Mouse (Mus musculus) hindbrain, embryonic 16.5 days (tissue): ENCODE measurements around the gene Glrx. TPM values are rescaled to one million over a fixed set of nuclear protein-coding genes. Genes with fewer than 3 reads are reported as not detected.

ENCODE experiments used
- ATAC-seq: fragments of 200-750 bp; cut with Nextera tagmentation; 2 replicates; pipeline ENCODE4 v1.8.0; 2017; ENCODE audit warnings: moderate TSS enrichment, moderate library complexity
- H3K27ac ChIP-seq: fragments of 300-500 bp; sonication (generic); 2 replicates; pipeline ENCODE4 v1.5.1; 2014; ENCODE audit warnings: low read depth, mild to moderate bottlenecking, control low read depth, low read length, moderate library complexity
- H3K27me3 ChIP-seq: fragments of 300-500 bp; sonication (generic); replicated peaks from 2 replicates; pipeline ENCODE4 v1.6.1; 2014; ENCODE audit warnings: low read length; ENCODE audit not compliant: control insufficient read depth, insufficient read depth
- H3K36me3 ChIP-seq: fragments of 300-500 bp; sonication (generic); 2 replicates; pipeline ENCODE4 v1.6.1; 2014; ENCODE audit warnings: mild to moderate bottlenecking, low read length, moderate library complexity, mixed read lengths; ENCODE audit not compliant: control insufficient read depth, insufficient read depth
- H3K4me1 ChIP-seq: fragments of 300-500 bp; sonication (generic); 2 replicates; pipeline ENCODE4 v1.6.1; 2014; ENCODE audit warnings: low read depth, low read length; ENCODE audit not compliant: control insufficient read depth, insufficient read depth
- H3K4me2 ChIP-seq: fragments of 300-500 bp; sonication (generic); 2 replicates; pipeline ENCODE4 v1.6.1; 2014; ENCODE audit warnings: mild to moderate bottlenecking, low read length, control low read depth, moderate library complexity
- H3K4me3 ChIP-seq: fragments of 300-500 bp; sonication (generic); 2 replicates; pipeline ENCODE4 v1.5.1; 2014; ENCODE audit warnings: mild to moderate bottlenecking, low read length, control low read depth, moderate library complexity
- H3K9ac ChIP-seq: fragments of 300-500 bp; sonication (generic); 2 replicates; pipeline ENCODE4 v1.6.1; 2014; ENCODE audit warnings: low read depth, mild to moderate bottlenecking, control low read depth, low read length, moderate library complexity
- H3K9me3 ChIP-seq: fragments of 300-500 bp; sonication (generic); 2 replicates; pipeline ENCODE4 v1.6.1; 2014; ENCODE audit warnings: mild to moderate bottlenecking, low read length, moderate library complexity; ENCODE audit not compliant: control insufficient read depth
- WGBS: fragments of 180-500 bp; shearing (Covaris S2); extraction: QIAGEN DNeasy Blood & Tissue Kit; methylation state at CpG from one replicate; pipeline ENCODE4 v1.1.7; 2014; 5-methylcytosine and 5-hydroxymethylcytosine counted together
- polyA plus RNA-seq: library from polyadenylated mRNA; unstranded; fragments of >200 nt; fragmentation: Nextera tagmentation; extraction: Ambion mirVana; gene quantifications from 2 replicates; pipeline ENCODE4 v1.2.1, GENCODE M21; 2015

The Glrx gene
- polyA plus RNA-seq, 1 experiment from 2014 or later, result 91.4 TPM

DNA sequence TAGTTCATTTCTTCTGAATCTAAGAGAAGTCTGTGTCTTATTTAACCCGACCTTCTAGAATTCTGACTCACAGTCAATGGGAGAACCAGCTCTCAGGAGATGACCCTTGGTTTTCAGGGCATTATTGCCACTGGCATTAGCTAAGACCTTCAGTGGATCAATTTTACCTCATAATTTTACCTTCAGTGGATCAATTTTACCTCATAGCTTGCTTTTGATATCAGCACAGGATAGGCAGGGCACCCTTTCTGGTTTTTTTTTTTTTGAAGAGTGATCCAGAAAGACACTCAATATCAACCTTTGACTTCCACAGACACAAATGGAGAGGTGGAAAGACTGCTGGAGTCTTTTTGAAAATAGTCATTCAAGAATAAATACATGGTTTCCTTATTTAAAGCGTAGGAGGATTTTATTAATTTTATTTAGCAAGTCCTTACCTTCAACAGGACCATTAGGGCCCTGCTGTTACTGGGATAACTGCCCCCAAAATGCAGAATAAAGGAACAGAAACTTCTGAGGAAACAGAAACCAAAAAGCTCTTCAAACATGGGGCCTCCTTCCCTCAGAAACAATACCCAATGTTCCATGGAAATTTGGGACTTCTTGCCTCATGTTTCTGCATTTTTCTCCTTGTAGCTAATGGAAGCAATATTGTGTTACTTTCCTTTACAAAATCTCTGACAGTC is 5.3 kb downstream of the Glrx start:
- no peak overlapping the region for H3K4me2 ChIP-seq
- peaks cover 17% of the 10 kb centered on the region for H3K4me1 ChIP-seq
- no peak overlapping the region for H3K27ac ChIP-seq
- H3K9me3 ChIP-seq, result no peaks in the 10 kb centered on the region
- H3K27me3 ChIP-seq, result no peaks in the 10 kb centered on the region
- H3K4me3 ChIP-seq, result no peak overlapping the region
- no peak for ATAC-seq
- H3K9ac ChIP-seq, result no peak overlapping the region
- 94% methylated on average over 2 of the region's 2 CpGs for WGBS
- H3K36me3 ChIP-seq, result no peaks in the 10 kb centered on the region

DNA sequence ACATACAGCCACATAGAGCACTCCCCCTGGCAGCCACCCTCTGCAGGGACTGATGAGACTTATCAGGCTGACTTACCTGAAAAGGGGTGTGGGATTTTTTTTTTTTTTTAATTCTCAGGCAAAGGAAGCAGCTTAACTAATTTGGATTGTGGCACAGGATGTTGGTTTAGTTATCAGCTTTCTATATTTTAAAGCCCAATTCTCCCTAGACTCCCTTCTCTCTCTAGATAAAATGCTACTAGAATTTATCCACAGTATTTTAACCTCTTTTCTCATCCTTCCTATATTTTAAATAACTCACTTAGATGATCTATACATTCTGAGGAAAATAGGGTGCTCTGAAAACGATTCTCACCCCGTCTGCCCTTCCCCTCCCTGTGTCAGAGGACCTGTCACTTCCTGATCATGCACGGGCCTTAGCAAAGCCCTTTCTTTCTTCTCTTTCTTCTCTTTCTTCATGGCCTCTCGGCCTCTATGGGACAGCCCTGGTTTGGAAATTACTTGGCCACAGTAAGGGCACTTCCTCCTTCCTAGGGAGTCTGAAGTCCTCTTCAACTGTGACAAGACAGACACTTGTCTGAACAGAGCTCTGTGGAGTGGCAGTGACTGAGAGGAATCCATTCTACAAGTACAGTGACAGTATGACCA is 6.0 kb downstream of the Glrx start:
- Histone ChIP-seq H3K4me2 (no peak overlapping the region), H3K9ac (no peak overlapping the region), H3K27ac (no peak overlapping the region), H3K36me3 (no peaks in the 10 kb centered on the region), H3K27me3 (no peaks in the 10 kb centered on the region), H3K9me3 (no peaks in the 10 kb centered on the region), H3K4me1 (peaks cover 17% of the 10 kb centered on the region), H3K4me3 (no peak overlapping the region)
- 52% methylated on average over 4 of the region's 4 CpGs for WGBS
- no peak for ATAC-seq

DNA sequence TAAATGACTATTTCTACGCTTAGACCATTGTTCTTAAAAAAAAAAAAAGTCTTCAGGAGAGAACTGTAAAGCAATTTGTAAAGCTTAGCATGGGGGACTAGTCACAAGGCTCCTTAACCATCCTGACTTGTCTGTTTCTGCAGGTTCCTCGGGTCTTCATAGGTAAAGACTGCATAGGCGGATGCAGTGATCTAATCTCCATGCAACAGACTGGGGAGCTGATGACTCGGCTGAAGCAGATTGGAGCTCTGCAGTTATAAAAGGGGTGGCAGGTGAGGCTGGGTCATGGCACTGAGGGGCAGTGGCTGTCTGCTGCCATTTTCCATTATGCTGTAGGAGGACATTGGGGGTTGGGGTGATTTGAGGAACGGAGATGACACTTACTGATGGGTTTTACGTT is 7.4 kb downstream of the Glrx start:
- no peaks in the 10 kb centered on the region for H3K27me3 ChIP-seq
- peaks cover 4% of the 10 kb centered on the region for H3K4me1 ChIP-seq
- H3K4me2 ChIP-seq, result no peak overlapping the region
- H3K36me3 ChIP-seq, result no peaks in the 10 kb centered on the region
- H3K4me3 ChIP-seq, result no peak overlapping the region
- no peak overlapping the region for H3K9ac ChIP-seq
- ATAC-seq, result no peak
- 83% methylated on average over 6 of the region's 6 CpGs for WGBS
- H3K9me3 ChIP-seq, result no peaks in the 10 kb centered on the region
- no peak overlapping the region for H3K27ac ChIP-seq

DNA sequence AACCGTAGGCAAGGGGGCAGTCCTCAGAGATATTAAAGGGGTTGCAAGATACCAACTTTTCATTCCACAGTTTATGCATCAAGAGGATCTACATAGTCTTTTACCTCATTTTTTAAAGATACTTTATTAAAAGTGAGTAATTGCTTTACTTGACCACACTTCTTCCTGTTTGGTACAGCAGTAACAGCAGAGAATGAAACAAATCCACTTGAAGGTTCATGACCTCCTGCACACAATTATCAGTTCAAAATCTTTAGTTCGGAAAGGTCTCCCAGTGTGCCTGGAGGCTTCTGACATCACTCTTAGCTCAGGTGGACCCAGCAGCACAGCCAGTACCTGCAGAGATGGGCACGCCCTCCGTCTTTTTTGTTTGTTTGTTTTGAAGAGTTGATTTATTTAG is 12.4 kb downstream of the Glrx start:
- Histone ChIP-seq H3K27me3 (no peaks in the 10 kb centered on the region), H3K4me2 (no peak overlapping the region), H3K36me3 (no peaks in the 10 kb centered on the region), H3K9me3 (no peaks in the 10 kb centered on the region), H3K4me3 (no peak overlapping the region), H3K27ac (no peak overlapping the region), H3K4me1 (no peaks in the 10 kb centered on the region), H3K9ac (no peak overlapping the region)
- no peak for ATAC-seq
- WGBS, result 90% methylated on average over 4 of the region's 4 CpGs

DNA sequence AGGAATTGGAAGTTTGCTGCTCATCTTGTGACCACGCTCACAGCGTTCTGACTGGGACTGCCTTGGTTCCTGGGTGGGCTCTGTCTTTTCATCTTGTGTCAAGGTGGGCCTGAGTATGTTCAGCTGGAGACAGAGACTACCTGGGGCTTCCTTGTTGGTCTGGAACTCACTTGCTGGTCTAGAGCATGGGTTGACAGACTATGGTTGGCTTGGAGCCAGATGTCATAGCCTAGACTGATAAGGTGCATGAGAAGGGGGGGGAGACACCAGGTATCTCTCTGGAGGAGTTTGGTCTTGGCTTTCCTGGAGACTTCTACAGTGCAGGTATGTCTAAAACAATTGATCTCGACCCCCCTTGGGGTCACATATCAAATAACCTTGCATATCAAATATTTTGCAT is 13.4 kb downstream of the Glrx start:
- Histone ChIP-seq H3K9me3 (no peaks in the 10 kb centered on the region), H3K36me3 (no peaks in the 10 kb centered on the region), H3K27me3 (no peaks in the 10 kb centered on the region), H3K4me3 (no peak overlapping the region), H3K9ac (no peak overlapping the region), H3K4me1 (no peaks in the 10 kb centered on the region), H3K27ac (no peak overlapping the region), H3K4me2 (no peak overlapping the region)
- WGBS, result 91% methylated on average over 3 of the region's 3 CpGs
- ATAC-seq, result no peak

DNA sequence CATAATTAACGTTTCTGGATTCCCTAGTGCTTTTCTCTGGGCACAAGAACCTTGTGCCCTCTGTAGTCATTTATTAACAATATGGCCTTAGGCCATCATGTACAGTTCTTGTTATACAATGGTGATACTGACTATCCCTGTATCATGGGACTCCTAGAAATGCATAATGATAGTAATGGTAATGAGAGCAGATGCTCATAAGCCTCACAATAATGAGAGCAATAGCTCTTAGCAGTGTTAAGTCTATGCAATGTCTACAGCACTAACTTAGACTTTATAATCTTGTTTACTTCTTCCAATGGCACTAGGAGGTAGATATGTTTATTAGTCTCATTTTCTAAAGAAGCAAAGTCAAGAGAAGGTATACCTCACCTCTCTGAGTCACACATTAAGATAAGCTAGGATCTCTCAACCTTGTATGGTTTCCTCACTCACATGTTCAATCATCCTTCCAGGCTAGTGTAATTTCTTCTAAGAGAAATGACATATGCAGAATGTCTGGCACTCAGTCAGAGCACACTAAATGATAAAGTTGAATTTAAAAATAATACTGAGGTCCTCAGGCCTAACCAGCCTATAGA is 19.7 kb downstream of the Glrx start:
- WGBS, result 81% methylated on average over 1 of the region's 1 CpGs
- no peak for ATAC-seq
- Histone ChIP-seq H3K4me3 (no peak overlapping the region), H3K27ac (no peak overlapping the region), H3K9ac (no peak overlapping the region), H3K4me2 (no peak overlapping the region), H3K9me3 (no peaks in the 10 kb centered on the region), H3K27me3 (no peaks in the 10 kb centered on the region), H3K36me3 (no peaks in the 10 kb centered on the region), H3K4me1 (no peaks in the 10 kb centered on the region)

DNA sequence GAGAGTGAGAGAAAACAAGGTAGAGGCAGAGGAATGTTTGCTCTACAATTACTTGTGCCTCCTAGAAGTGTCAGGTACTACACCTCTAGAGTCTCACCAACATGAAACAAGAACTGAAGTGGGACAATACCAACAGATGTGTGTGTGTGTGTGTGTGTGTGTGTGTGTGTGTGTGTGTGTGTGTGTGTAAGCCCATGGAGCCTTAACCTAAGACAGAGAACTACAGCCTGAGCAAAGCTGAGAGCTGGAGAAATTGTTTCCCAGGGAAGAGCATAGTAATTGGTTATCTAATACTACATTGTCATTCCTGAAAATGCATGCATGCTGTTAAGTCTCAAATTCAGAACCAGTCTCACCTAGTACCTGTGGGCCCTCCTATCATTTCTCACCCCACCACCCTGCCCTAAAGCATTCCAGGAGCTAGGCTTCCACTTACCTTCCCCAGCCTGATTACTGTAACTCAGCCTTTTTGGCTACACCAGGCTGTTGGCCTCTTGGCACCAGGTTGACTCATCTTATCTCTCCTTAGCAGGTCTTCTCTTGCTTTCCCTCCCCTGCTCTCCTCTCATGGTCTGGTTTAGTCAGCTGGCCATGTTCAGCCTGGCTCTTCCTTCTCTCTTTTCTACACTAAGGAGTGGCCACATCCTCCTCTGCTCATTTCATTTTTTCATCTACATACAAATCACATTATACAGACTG is 26.0 kb downstream of the Glrx start:
- Histone ChIP-seq H3K9me3 (no peaks in the 10 kb centered on the region), H3K4me3 (no peak overlapping the region), H3K36me3 (no peaks in the 10 kb centered on the region), H3K9ac (no peak overlapping the region), H3K27ac (no peak overlapping the region), H3K4me2 (no peak overlapping the region), H3K4me1 (no peaks in the 10 kb centered on the region), H3K27me3 (no peaks in the 10 kb centered on the region)
- no peak for ATAC-seq

DNA sequence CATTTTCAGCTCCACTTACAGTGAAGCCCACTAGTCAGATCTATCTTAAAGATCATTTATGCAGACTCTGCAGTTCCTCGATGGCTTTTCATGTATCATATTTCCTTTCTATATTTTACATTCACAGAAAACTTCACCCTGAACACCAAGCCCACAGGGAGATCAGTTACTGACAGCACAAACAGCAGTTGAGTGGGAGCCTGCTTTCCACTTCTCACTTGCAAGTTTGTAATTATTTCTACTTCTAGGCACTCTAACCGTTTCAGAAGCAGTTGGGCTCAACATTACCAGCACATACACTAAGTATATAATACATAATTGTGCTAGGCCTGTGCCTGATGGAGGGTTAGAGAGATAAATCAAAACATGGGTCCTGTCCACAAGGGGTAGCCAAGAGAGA is 28.2 kb downstream of the Glrx start:
- H3K27ac ChIP-seq, result no peak overlapping the region
- peaks cover 2% of the 10 kb centered on the region; the same call in 1 of the 2 replicates for H3K36me3 ChIP-seq
- H3K4me1 ChIP-seq, result no peaks in the 10 kb centered on the region
- H3K27me3 ChIP-seq, result no peaks in the 10 kb centered on the region
- no peak overlapping the region for H3K4me3 ChIP-seq
- no peak overlapping the region for H3K9ac ChIP-seq
- H3K4me2 ChIP-seq, result no peak overlapping the region
- ATAC-seq, result no peak
- 92% methylated on average over 2 of the region's 2 CpGs for WGBS
- no peaks in the 10 kb centered on the region for H3K9me3 ChIP-seq
